Mouse (Mus musculus): ENCODE data around the gene Ralgapa2. TPM values are rescaled to one million over a fixed set of nuclear protein-coding genes. Genes with fewer than 3 reads are reported as not detected.

Gene Ralgapa2
- polyA plus RNA-seq, 1 experiment from 2014 or later, result 4.0 TPM

GRCm38 (mm10) chr2:146495781-146496180 lies 16.4 kb downstream of the Ralgapa2 start:
- Histone ChIP-seq H3K36me3 (no peaks in the 10 kb centered on the region), H3K27ac (no peak overlapping the region), H3K27me3 (no peaks in the 10 kb centered on the region), H3K4me1 (no peaks in the 10 kb centered on the region), H3K4me2 (no peak overlapping the region), H3K9me3 (no peaks in the 10 kb centered on the region), H3K4me3 (no peak overlapping the region), H3K9ac (no peak overlapping the region)
- no peak for ATAC-seq (ENCODE audit: insufficient number of reproducible peaks, low FRiP score, low TSS enrichment, low read depth)
- WGBS, result 88% methylated on average over 9 of the region's 9 CpGs

- Histone ChIP-seq H3K4me3 (no peak overlapping the region), H3K9me3 (no peaks in the 10 kb centered on the region), H3K27ac (no peak overlapping the region), H3K9ac (no peak overlapping the region), H3K36me3 (no peaks in the 10 kb centered on the region), H3K4me2 (no peak overlapping the region), H3K27me3 (no peaks in the 10 kb centered on the region), H3K4me1 (no peaks in the 10 kb centered on the region)
- no peak for ATAC-seq (ENCODE audit: insufficient number of reproducible peaks, low FRiP score, low TSS enrichment, low read depth)
- WGBS, result 93% methylated on average over 1 of the region's 1 CpGs
Measured at GRCm38 (mm10) chr2:146493354-146493946, 18.7 kb downstream of the Ralgapa2 start.

- Histone ChIP-seq H3K9me3 (no peaks in the 10 kb centered on the region), H3K4me2 (no peak overlapping the region), H3K27me3 (no peaks in the 10 kb centered on the region), H3K36me3 (no peaks in the 10 kb centered on the region), H3K27ac (no peak overlapping the region), H3K9ac (no peak overlapping the region), H3K4me3 (no peak overlapping the region), H3K4me1 (no peaks in the 10 kb centered on the region)
- WGBS, result 89% methylated on average over 5 of the region's 5 CpGs
- ATAC-seq (ENCODE audit: insufficient number of reproducible peaks, low FRiP score, low TSS enrichment, low read depth), result no peak
Measured at GRCm38 (mm10) chr2:146491830-146492610, 20.1 kb downstream of the Ralgapa2 start.

GRCm38 (mm10) chr2:146490926-146491325 lies 21.2 kb downstream of the Ralgapa2 start:
- no peak overlapping the region for H3K27ac ChIP-seq
- no peak overlapping the region for H3K4me2 ChIP-seq
- H3K9me3 ChIP-seq, result no peaks in the 10 kb centered on the region
- no peaks in the 10 kb centered on the region for H3K27me3 ChIP-seq
- no peaks in the 10 kb centered on the region for H3K36me3 ChIP-seq
- no peak overlapping the region for H3K9ac ChIP-seq
- no peaks in the 10 kb centered on the region for H3K4me1 ChIP-seq
- ATAC-seq (ENCODE audit: insufficient number of reproducible peaks, low FRiP score, low TSS enrichment, low read depth), result no peak
- WGBS, result 89% methylated on average over 1 of the region's 1 CpGs
- H3K4me3 ChIP-seq, result no peak overlapping the region

GRCm38 (mm10) chr2:146488291-146488690 lies 23.9 kb downstream of the Ralgapa2 start:
- WGBS, result 80% methylated on average over 3 of the region's 3 CpGs
- Histone ChIP-seq H3K9ac (no peak overlapping the region), H3K4me2 (no peak overlapping the region), H3K4me1 (no peaks in the 10 kb centered on the region), H3K4me3 (no peak overlapping the region), H3K27me3 (no peaks in the 10 kb centered on the region), H3K27ac (no peak overlapping the region), H3K9me3 (no peaks in the 10 kb centered on the region), H3K36me3 (no peaks in the 10 kb centered on the region)
- ATAC-seq (ENCODE audit: insufficient number of reproducible peaks, low FRiP score, low TSS enrichment, low read depth), result no peak

GRCm38 (mm10) chr2:146482859-146483258 lies 29.3 kb downstream of the Ralgapa2 start:
- H3K4me2 ChIP-seq, result no peak overlapping the region
- no peaks in the 10 kb centered on the region for H3K4me1 ChIP-seq
- no peaks in the 10 kb centered on the region for H3K36me3 ChIP-seq
- no peaks in the 10 kb centered on the region for H3K9me3 ChIP-seq
- no peak for ATAC-seq (ENCODE audit: insufficient number of reproducible peaks, low FRiP score, low TSS enrichment, low read depth)
- H3K27ac ChIP-seq, result no peak overlapping the region
- H3K4me3 ChIP-seq, result no peak overlapping the region
- no peak overlapping the region for H3K9ac ChIP-seq
- no peaks in the 10 kb centered on the region for H3K27me3 ChIP-seq

GRCm38 (mm10) chr2:146477491-146477890 lies 34.7 kb downstream of the Ralgapa2 start:
- H3K9ac ChIP-seq, result no peak overlapping the region
- H3K4me1 ChIP-seq, result no peaks in the 10 kb centered on the region
- H3K36me3 ChIP-seq, result no peaks in the 10 kb centered on the region
- H3K27me3 ChIP-seq, result no peaks in the 10 kb centered on the region
- H3K9me3 ChIP-seq, result no peaks in the 10 kb centered on the region
- H3K27ac ChIP-seq, result no peak overlapping the region
- no peak overlapping the region for H3K4me2 ChIP-seq
- 87% methylated on average over 4 of the region's 4 CpGs for whole genome bisulfite sequencing
- ATAC-seq (ENCODE audit: insufficient number of reproducible peaks, low FRiP score, low TSS enrichment, low read depth), result no peak
- no peak overlapping the region for H3K4me3 ChIP-seq

GRCm38 (mm10) chr2:146476428-146476972 lies 35.6 kb downstream of the Ralgapa2 start:
- Histone ChIP-seq H3K36me3 (no peaks in the 10 kb centered on the region), H3K9ac (no peak overlapping the region), H3K9me3 (no peaks in the 10 kb centered on the region), H3K4me2 (no peak overlapping the region), H3K4me3 (no peak overlapping the region), H3K27me3 (no peaks in the 10 kb centered on the region), H3K4me1 (no peaks in the 10 kb centered on the region), H3K27ac (no peak overlapping the region)
- WGBS, result 89% methylated on average over 6 of the region's 6 CpGs
- ATAC-seq (ENCODE audit: insufficient number of reproducible peaks, low FRiP score, low TSS enrichment, low read depth), result no peak

- no peak overlapping the region for H3K27ac ChIP-seq
- no peak overlapping the region for H3K4me2 ChIP-seq
- no peak for ATAC-seq (ENCODE audit: insufficient number of reproducible peaks, low FRiP score, low TSS enrichment, low read depth)
- H3K9ac ChIP-seq, result no peak overlapping the region
- no peaks in the 10 kb centered on the region for H3K9me3 ChIP-seq
- no peaks in the 10 kb centered on the region for H3K27me3 ChIP-seq
- no peak overlapping the region for H3K4me3 ChIP-seq
- H3K4me1 ChIP-seq, result 0 out of 2 replicates have a peak, but pooled peaks cover under 1% of the 10 kb centered on the region
- H3K36me3 ChIP-seq, result no peaks in the 10 kb centered on the region
Measured at GRCm38 (mm10) chr2:146476001-146476400, 36.1 kb downstream of the Ralgapa2 start.

GRCm38 (mm10) chr2:146470947-146471346 lies 41.2 kb downstream of the Ralgapa2 start:
- 40% methylated on average over 5 of the region's 5 CpGs for WGBS
- Histone ChIP-seq H3K4me2 (no peak overlapping the region), H3K4me1 (0 out of 2 replicates have a peak, but pooled peaks cover 4% of the 10 kb centered on the region), H3K9ac (no peak overlapping the region), H3K27me3 (no peaks in the 10 kb centered on the region), H3K27ac (no peak overlapping the region), H3K36me3 (no peaks in the 10 kb centered on the region), H3K9me3 (no peaks in the 10 kb centered on the region), H3K4me3 (no peak overlapping the region)
- no peak for ATAC-seq (ENCODE audit: insufficient number of reproducible peaks, low FRiP score, low TSS enrichment, low read depth)

- Histone ChIP-seq H3K27me3 (no peaks in the 10 kb centered on the region), H3K9me3 (no peaks in the 10 kb centered on the region), H3K27ac (no peak overlapping the region), H3K9ac (no peak overlapping the region), H3K4me2 (no peak overlapping the region), H3K36me3 (no peaks in the 10 kb centered on the region), H3K4me3 (no peak overlapping the region), H3K4me1 (0 out of 2 replicates have a peak, but pooled peaks cover 4% of the 10 kb centered on the region)
- no peak for ATAC-seq (ENCODE audit: insufficient number of reproducible peaks, low FRiP score, low TSS enrichment, low read depth)
- 61% methylated on average over 12 of the region's 12 CpGs for WGBS
Measured at GRCm38 (mm10) chr2:146469707-146470420, 42.3 kb downstream of the Ralgapa2 start.

- Histone ChIP-seq H3K4me2 (no peak overlapping the region), H3K36me3 (no peaks in the 10 kb centered on the region), H3K9ac (no peak overlapping the region), H3K4me1 (0 out of 2 replicates have a peak, but pooled peaks cover 4% of the 10 kb centered on the region), H3K27me3 (no peaks in the 10 kb centered on the region), H3K27ac (no peak overlapping the region), H3K4me3 (no peak overlapping the region), H3K9me3 (no peaks in the 10 kb centered on the region)
- no peak for ATAC-seq (ENCODE audit: insufficient number of reproducible peaks, low FRiP score, low TSS enrichment, low read depth)
- WGBS, result 84% methylated on average over 2 of the region's 2 CpGs
Measured at GRCm38 (mm10) chr2:146468898-146469297, 43.2 kb downstream of the Ralgapa2 start.

Measured in limb, embryonic 15.5 days (tissue).